Mouse (Mus musculus) lung, adult 2 months (tissue): ENCODE measurements at regions not wholly inside any gene's neighbourhood (a gene's known extent, or its start where the extent isn't known, plus 50 kb on each side); places are given as distances from the start of the nearest gene placed in this dataset.

ENCODE experiments used
- CTCF ChIP-seq: fragments of 200-500 bp; IDR thresholded peaks from 2 replicates; pipeline ENCODE4 v1.5.1; 2011; ENCODE audit warnings: mild to moderate bottlenecking, low read length, control low read depth; ENCODE audit not compliant: insufficient read depth
- POLR2A ChIP-seq: fragments of 200-500 bp; IDR thresholded peaks from 2 replicates; pipeline ENCODE4 v1.6.1; 2011; ENCODE audit warnings: low read depth, mild to moderate bottlenecking, control low read depth, low read length, borderline replicate concordance; ENCODE audit errors: extremely low read depth

- no peak for TF ChIP-seq CTCF
- TF ChIP-seq POLR2A, result no peak
Measured at GRCm38 (mm10) chr9:104463701-104464100, 83.4 kb upstream of the Cpne4 start.
